Mouse (Mus musculus) ES-Bruce4 (cell line): Measurements from ENCODE around the gene Paox.

Experiments used
- CTCF ChIP-seq: IDR thresholded peaks from one replicate; pipeline ENCODE4 v1.8.1; 2011; ENCODE audit warnings: low read depth, low read length
- EP300 ChIP-seq: IDR thresholded peaks from 2 replicates; pipeline ENCODE4 v1.6.1; 2011; ENCODE audit warnings: low read depth, low read length; ENCODE audit not compliant: insufficient read depth
- POLR2A ChIP-seq: IDR thresholded peaks from one replicate; pipeline ENCODE4 v1.8.1; 2011; ENCODE audit warnings: low read length; ENCODE audit not compliant: insufficient read depth

DNA sequence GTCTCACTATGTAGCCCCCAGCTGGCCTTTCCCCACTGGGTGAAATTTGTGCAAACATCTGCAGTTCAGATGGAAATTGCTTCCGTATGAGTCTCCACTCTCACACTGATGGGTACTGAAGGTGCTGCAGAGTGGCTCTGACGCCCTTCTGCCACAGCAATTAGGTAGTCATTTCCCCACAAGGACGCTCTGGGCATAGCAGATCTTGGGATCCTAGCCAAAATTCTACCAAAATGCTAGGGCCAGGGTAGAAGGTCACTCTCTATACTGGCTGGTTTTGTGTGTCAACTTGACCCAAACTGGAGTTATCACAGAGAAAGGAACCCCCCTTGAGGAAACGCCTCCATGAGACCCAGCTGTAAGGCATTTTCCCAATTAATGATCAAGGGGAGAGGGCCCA is 11.6 kb upstream of the Paox start:
- TF ChIP-seq CTCF = no peak
- no peak for TF ChIP-seq POLR2A
- no peak for TF ChIP-seq EP300
